ENCODE assay signal across 9 mouse cellular contexts in genomic region chr6:45026011-45026682, GRCm38 (mm10). TPM values are rescaled to one million over a fixed set of nuclear protein-coding genes. Genes with fewer than 3 reads are reported as not detected.
A peak's percentile ranks its signal among the peaks of the same experiment; 100 is the strongest.
DNase-seq lines count a peak whose midpoint lies in the region; ATAC-seq and TF ChIP-seq lines count a peak whose summit lies in the region.
"Had no signal": no experiment of that assay in that cellular context is flagged by ENCODE, and none has a peak within 500 bp of the region (broad histone marks: within the 10 kb centered on the region; RNA-seq: fewer than 3 reads in every experiment).

No protein-coding gene starts in this region.

- TF ChIP-seq POLR2A in kidney, adult 2 months (IDR thresholded peaks at IDR 0.05; ENCODE audit: low read depth, low read length): no peak

- no peaks in the 10 kb centered on the region for H3K4me1 ChIP-seq in kidney, adult 2 months (ENCODE audit: control insufficient read depth, insufficient read depth, low read length)
- no peaks in the 10 kb centered on the region for H3K4me1 ChIP-seq in hindbrain, embryonic 13.5 days (replicated peaks)
- no peaks in the 10 kb centered on the region for H3K4me1 ChIP-seq in midbrain, embryonic 16.5 days (ENCODE audit: control insufficient read depth, insufficient read depth, low read length)

- no peak overlapping the region for H3K4me2 ChIP-seq in hindbrain, embryonic 13.5 days
- H3K4me2 ChIP-seq in midbrain, embryonic 16.5 days (ENCODE audit: low read length): no peak overlapping the region

- DNase-seq in kidney, adult 2 months: peak; percentile 4
- DNase-seq in kidney, adult 18-20 months: no peak
- peak; percentile 2 for DNase-seq in adrenal gland, adult 2 months
- peak; percentile 77 for DNase-seq in embryo, embryonic 10.5 days (ENCODE audit: low spot score)
- peak; percentile 58 to 61 for DNase-seq in left cerebral cortex, adult 18-20 months (ENCODE audit: low spot score in 2 of 2)
- no peak for DNase-seq in gastrocnemius, adult 18-20 months (ENCODE audit: low spot score)

- no peaks in the 10 kb centered on the region for H3K9me3 ChIP-seq in hindbrain, embryonic 13.5 days
- no peaks in the 10 kb centered on the region for H3K9me3 ChIP-seq in midbrain, embryonic 16.5 days (replicated peaks; ENCODE audit: control insufficient read depth, low read length, poor library complexity, severe bottlenecking)

- peak; percentile 93 for ATAC-seq in hindbrain, embryonic 13.5 days (ENCODE audit: low FRiP score)
- peak; percentile 91 for ATAC-seq in midbrain, embryonic 16.5 days

- peak; percentile 38; the same call in 1 of the 2 replicates for TF ChIP-seq CTCF in kidney, adult 2 months (conservative IDR thresholded peaks at IDR 0.05; ENCODE audit: insufficient read depth, insufficient read length, low read depth, low read length)

- no peak overlapping the region for H3K9ac ChIP-seq in hindbrain, embryonic 13.5 days
- H3K9ac ChIP-seq in midbrain, embryonic 16.5 days (ENCODE audit: low read depth, low read length): no peak overlapping the region

- no peaks in the 10 kb centered on the region for H3K27me3 ChIP-seq in kidney, adult 2 months (replicated peaks; ENCODE audit: control insufficient read depth, insufficient read depth, low read length)
- H3K27me3 ChIP-seq in hindbrain, embryonic 13.5 days: no peaks in the 10 kb centered on the region
- no peaks in the 10 kb centered on the region; the same call in 1 of the 2 replicates for H3K27me3 ChIP-seq in midbrain, embryonic 16.5 days (ENCODE audit: control insufficient read depth, insufficient read depth, low read depth, low read length)

- WGBS in kidney, adult 2 months: 21% methylated on average over 9 of the region's 9 CpGs
- 25% methylated on average over 9 of the region's 9 CpGs for WGBS in hindbrain, embryonic 13.5 days
- 25% methylated on average over 9 of the region's 9 CpGs for WGBS in midbrain, embryonic 16.5 days

- no peak overlapping the region for H3K27ac ChIP-seq in kidney, adult 2 months (ENCODE audit: insufficient read depth, low read depth, low read length)
- H3K27ac ChIP-seq in hindbrain, embryonic 13.5 days: no peak overlapping the region
- no peak overlapping the region for H3K27ac ChIP-seq in midbrain, embryonic 16.5 days (ENCODE audit: low read length)

- no peak overlapping the region for H3K4me3 ChIP-seq in kidney, adult 2 months (ENCODE audit: insufficient read depth, low read depth, low read length)
- no peak overlapping the region for H3K4me3 ChIP-seq in hindbrain, embryonic 13.5 days
- no peak overlapping the region for H3K4me3 ChIP-seq in midbrain, embryonic 16.5 days (ENCODE audit: low read depth, low read length)

- H3K36me3 ChIP-seq in kidney, adult 2 months (ENCODE audit: control insufficient read depth, insufficient read depth, low read length): no peaks in the 10 kb centered on the region
- H3K36me3 ChIP-seq in hindbrain, embryonic 13.5 days: no peaks in the 10 kb centered on the region
- no peaks in the 10 kb centered on the region for H3K36me3 ChIP-seq in midbrain, embryonic 16.5 days (ENCODE audit: control insufficient read depth, insufficient read depth, low read length)

RNA-seq across cellular contexts. Expression of gene Cntnap2, which starts 33.0 kb away (rescaled TPM):
- 0.11 and 0.31 TPM in 2 replicates for polyA plus RNA-seq in kidney, adult 2 months (2012; rRNA removed)
- 1 to 10 TPM in 1 of 2 experiments, under 1 TPM in 1; 0.78 to 2.6 TPM for total RNA-seq in adrenal gland, adult 2 months (2021)
- polyA plus RNA-seq in adrenal gland, adult 2 months (2012; rRNA removed): 0.30 and 0.56 TPM in 2 replicates
- 53.0 and 56.0 TPM in 2 replicates for polyA plus RNA-seq in hindbrain, embryonic 13.5 days (2015; fragmentation: Nextera tagmentation; extraction: Ambion mirVana)
- total RNA-seq in left cerebral cortex, adult 18-20 months (2021): 100 to 1,000 TPM; 109 TPM
- polyA plus RNA-seq in midbrain, embryonic 16.5 days (2015; fragmentation: Nextera tagmentation; extraction: Ambion mirVana): 63.5 and 66.4 TPM in 2 replicates
- total RNA-seq in gastrocnemius, adult 18-20 months (2021): 1 to 10 TPM; 7.5 to 8.3 TPM
- total RNA-seq: heart, postnatal 14 days had no signal

Comparison
In these comparisons a context has a peak if more than half of its experiments do, and no peak if none do; other contexts are left out.
1. DNase-seq: peak in kidney, adult 2 months (single experiment), adrenal gland, adult 2 months (single experiment), embryo, embryonic 10.5 days (single experiment) and left cerebral cortex, adult 18-20 months (2 of 2); none in kidney, adult 18-20 months (single experiment) and gastrocnemius, adult 18-20 months (single experiment).
2. RNA of gene Cntnap2, which starts 33.0 kb away (polyA plus RNA-seq): 63.5 to 66.4 TPM in midbrain, embryonic 16.5 days and 53.0 to 56.0 TPM in hindbrain, embryonic 13.5 days; 0.30 to 0.56 TPM in adrenal gland, adult 2 months and 0.11 to 0.31 TPM in kidney, adult 2 months; every median in the first group is over 10 times any median in the second.